Mouse (Mus musculus): ENCODE measurements at regions not wholly inside any gene's neighbourhood (a gene's known extent, or its start where the extent isn't known, plus 50 kb on each side); places are given as distances from the start of the nearest gene placed in this dataset.

DNA sequence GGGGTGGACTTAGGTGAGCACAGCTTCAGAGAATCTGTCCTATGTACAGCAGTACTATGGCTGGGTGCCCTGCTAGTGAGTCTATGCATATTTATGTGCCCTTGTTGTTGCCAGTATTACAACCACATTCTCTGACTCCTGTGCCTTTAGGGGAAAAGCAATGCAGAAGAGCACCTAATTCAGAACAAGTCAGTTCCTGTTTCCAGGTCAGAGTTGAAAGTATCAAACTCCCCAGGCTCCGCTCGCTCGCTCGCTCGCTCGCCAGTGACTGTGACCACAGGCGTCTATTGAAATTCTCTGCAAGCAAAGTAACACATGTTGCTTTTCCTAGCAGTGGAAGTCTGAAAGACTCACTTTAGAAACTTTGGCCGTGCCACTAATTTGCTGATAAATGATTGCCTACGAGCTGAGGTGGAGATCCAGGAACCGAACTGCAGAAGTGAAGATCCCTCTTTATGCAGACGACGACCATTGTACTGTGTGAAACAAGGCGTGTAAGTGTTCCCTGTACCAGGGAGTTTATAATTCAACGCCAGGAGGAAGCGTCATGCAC, 129.8 kb downstream of the Cd24a start:
- intact Hi-C loops (cut with DNase I): no loop called here

DNA sequence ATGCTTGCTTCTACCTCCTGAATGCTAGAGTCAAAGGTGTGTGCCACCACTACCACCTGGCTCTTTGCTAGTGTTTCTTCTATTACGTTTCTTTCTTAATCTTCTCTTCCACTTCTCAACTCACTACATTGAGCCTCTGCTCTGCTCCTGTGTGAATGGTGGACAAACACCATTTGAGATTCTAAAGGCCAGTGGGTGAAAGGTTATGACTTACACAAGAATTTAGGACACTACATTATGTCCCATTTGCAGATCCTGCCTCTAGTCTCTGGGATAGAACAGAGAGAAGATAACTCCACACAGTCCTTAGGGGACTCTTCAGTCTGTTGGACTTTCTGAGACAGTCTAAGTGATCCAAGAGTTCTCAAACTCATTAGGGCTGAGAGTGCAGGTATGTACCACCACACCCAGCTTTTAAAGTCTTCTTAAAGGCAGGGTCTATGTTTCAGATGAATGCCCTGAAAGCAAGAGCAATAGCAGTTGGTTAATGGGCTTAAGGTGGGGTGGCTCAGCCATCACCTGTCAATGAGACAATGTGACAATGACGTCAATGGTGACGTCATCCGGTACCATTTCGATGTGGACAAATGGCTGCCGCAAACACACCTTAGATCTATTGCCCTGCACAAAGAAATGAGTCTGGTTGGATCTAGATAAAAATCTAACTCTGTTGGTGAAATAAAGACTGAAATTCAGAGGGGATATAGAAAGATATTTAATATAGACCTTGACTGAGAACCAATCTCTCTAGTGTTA, 131.4 kb downstream of the Cd24a start:
- intact Hi-C loops (cut with DNase I): no loop called here
- no peak for DNase-seq (ENCODE audit: extremely low spot score in 1 of 2, low spot score in 2 of 2)

More for the DNA sequence above, 129.8 kb downstream of the Cd24a start:
- no peak for DNase-seq (ENCODE audit: extremely low spot score in 1 of 2, low spot score in 2 of 2)

DNA sequence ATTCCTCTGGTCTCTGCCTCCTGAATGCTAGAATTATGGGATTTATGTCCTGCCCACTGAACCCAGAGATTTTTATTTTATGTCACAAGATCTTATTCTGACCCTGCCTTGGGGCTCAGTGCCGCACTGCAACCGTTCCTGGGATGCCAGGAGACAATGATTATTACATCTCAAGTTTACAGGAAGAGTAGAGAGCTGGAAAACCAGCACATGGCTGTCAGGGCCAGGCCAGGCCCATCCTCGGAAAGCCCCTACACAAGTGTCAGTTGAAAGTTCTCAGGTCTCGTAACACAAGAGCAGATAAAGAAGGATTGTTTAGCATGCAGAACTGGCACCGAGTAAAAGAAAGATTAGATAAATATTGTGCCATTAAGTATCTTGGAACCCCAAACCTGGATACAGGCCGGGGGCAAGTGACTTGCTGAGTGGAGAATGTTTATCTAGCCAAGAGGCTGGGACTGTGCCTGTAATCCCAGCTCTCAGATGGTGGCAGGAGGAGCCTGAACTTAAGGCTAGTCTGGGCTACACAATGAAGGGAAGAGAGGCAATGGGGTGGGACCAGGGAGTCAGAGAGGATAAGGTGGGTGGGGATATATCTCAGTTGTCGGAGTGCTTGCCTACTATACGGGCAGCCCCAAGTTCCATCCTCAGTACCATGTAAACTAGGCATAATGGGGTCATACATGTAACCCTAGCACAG, 132.3 kb downstream of the Cd24a start:
- DNase-seq (ENCODE audit: extremely low spot score in 1 of 2, low spot score in 2 of 2): no peak
- intact Hi-C loops (cut with DNase I): no loop called here

DNA sequence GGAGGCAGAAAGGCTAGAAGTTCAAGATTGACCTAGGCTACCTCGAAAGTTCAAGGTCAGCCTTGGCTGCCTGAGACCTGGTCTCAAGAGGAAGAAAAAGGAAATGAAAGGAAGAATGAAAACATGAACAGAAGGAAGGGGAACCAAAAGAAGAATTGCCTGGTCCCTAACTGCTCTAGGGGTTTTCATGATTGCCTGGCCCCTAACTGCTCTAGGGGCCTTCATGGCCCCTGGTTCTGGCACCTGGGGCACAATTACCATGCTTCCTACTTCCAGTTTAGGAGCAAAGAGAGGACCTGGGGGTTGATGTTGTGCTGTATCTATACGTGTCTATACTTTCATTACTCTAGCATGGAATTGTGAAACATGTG, 132.8 kb downstream of the Cd24a start:
- no peak for DNase-seq (ENCODE audit: extremely low spot score in 1 of 2, low spot score in 2 of 2)
- intact Hi-C loops (cut with DNase I): no loop called here

DNA sequence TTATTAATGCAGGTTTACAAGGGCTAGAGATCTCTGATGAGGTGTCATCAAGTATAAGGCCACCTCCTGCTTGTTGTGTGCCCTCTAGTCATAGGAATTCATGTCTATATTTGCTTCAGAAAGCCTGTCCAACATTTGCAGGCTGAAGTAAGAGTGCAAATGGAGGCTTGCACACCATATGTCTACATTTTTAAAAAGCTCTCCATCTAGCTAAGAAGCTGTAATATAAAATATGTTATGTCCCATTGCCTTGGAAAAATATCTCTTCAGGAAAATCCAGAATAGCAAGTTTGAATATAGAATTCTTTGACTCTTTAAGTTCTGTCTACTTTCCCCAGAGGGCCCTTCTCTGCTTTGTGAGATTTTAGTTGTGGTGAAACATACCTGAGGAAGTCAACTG, 134.6 kb downstream of the Cd24a start:
- intact Hi-C loops (cut with DNase I): no loop called here
- DNase-seq (ENCODE audit: extremely low spot score in 1 of 2, low spot score in 2 of 2): no peak

DNA sequence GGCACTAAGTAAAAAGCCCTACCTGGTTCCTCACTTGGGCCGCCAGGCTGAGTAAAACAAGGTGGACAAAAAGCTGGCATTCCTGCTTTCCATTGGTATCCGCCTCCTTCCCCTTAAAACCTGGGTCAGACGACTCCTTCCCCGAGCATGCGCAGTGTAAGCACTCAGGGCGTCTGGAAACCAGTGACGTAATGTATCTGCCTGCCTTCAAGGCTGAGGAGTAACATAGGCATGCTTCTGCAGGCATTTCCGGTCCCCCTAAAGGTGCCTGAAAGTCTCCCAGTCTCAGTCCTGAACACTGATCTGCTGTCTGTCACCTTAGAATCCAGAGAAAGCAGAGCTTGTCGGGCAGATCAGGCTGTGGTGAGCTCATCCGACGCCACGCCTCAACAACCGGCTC, 140.7 kb downstream of the Cd24a start:
- DNase-seq (ENCODE audit: extremely low spot score in 1 of 2, low spot score in 2 of 2): no peak
- intact Hi-C loops (cut with DNase I): no loop called here

DNA sequence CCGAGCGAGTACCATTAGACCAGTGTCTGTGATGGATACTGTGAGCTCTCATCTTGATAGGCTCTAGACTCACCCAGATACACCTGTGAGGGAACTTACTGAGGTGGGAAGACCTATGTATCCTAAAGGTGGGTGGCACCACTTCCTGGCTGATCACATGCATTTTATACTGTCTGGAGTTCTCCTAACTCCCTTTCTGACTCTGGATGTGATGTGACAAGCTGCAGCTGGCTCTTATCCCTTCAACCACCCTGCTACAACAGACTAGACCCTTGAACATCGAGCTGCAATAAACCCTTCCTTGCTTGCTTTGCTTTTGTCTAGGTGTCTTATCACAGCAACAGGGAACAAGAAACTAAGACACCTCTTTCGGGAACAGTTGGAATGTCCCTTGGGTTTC, 143.3 kb downstream of the Cd24a start:
- DNase-seq (ENCODE audit: extremely low spot score in 1 of 2, low spot score in 2 of 2): no peak
- intact Hi-C loops (cut with DNase I): no loop called here

DNA sequence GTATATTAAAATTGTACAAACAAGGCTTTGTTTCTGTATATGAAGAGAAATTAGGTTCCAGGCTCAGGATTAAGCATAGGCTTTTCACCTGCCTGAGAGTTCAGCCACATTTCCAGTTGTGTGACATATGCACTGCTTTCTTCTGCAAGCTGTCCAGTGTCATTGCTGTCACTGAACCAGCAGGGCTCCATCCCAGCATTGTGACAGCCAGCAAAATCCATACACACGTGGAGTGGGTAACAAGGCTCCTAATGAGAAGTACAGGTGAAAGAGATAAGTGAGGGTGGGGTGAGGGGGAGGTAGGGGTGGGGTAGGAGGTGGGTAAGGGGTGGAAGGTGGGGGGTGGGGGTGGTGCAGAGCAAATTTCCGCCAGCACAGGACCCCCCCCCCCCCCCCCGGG, 144.1 kb downstream of the Cd24a start:
- intact Hi-C loops (cut with DNase I): no loop called here
- no peak for DNase-seq (ENCODE audit: extremely low spot score in 1 of 2, low spot score in 2 of 2)

DNA sequence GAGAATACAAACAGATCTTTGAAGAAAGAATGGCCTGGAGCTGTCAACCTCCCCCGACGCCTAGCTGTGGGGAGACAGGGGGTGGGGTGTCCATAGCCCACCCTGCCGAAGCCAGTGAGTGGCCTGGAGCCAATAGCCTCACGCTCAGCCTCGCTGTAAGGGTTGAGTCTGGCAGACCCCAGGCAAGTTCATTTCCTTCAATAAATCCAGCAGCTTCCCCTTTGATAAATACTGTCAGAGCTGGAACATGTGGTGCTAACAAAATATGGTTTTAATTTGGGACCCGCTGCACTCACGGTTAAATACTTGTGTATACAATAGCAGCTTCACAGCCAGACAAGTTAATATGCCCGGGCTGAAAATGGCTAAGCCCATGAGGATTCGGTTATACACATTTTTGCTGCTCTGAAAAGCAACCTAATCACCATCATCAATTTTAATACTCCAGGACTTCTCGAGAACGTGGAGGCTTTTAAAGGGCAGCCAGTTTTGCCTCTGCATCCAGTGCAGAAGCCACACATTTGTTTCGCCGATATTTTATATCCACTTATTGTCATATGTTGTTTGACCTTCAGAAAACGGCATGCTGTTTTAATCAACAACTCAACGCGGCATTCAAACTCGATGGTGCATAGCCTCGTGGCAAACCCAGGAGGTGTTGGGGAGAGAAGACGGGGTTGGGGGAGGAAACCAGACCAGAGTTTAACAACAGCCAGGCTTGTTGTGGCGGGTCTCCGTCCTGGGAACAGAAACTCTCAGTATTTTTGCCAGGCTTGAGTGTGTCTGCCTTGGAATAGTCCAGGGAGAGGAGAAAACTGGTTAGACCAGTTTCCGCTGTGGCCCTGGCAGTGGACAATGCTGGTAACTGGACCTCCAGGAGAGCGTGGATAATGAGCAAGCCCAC, 144.9 kb downstream of the Cd24a start:
- no peak for DNase-seq (ENCODE audit: extremely low spot score in 1 of 2, low spot score in 2 of 2)
- intact Hi-C loops (cut with DNase I): no loop called here

DNA sequence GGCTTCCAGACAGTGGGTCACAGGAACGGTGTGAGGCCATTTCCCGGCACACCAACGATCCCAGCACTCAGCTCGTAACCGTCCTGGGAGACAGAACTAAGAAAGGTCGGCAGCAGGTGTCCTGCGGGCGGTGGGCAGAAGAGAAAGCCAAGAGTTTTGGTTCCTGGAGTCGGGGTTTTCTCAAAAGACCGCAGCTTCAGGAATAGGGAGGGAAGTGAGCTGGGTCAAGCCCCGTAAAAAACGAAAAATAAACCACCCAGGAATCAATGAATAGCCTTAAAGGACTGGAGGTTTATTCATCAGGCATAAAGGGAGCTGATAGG, 145.5 kb downstream of the Cd24a start:
- intact Hi-C loops (cut with DNase I): no loop called here
- no peak for DNase-seq (ENCODE audit: extremely low spot score in 1 of 2, low spot score in 2 of 2)

DNA sequence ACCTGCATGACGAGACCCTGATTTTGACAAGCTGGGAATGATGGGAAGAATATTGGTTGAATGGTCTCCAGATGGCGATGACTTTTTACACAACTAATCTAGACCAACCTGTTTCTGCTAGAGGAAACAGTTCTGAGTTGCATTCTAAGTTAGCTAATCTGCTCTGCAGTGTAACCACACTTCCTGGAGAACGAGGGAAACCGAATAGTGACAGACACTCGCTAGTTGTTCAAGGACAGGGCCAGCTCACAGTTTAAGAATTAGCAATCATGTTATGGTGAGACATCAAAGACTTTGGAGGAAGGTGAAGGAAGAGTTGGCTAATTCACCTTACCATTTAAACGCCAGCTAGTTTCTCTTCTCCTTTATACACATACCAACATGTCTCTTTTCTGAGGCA, 149.7 kb downstream of the Cd24a start:
- intact Hi-C loops (cut with DNase I): no loop called here
- no peak for DNase-seq (ENCODE audit: extremely low spot score in 1 of 2, low spot score in 2 of 2)

DNA sequence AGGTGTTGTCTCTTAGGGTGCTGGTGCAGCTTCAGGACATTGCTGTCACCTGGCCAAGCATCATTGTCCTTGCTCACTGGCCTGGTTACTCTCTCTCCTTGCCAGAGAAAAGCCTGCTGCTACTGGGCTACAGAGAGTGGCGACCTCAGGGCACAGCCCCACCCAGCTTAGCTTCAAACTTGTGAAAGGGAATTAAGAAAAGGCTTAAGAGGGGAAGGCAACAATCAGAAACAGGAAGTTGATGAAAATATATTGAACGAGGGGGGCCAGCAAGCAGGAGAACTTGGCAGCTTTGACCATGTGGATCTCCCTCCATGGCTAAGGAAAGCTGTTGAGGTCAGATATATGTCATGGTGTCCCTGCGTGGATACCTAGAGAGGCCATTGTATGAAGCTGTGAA, 151.1 kb downstream of the Cd24a start:
- no peak for DNase-seq (ENCODE audit: extremely low spot score in 1 of 2, low spot score in 2 of 2)
- intact Hi-C loops (cut with DNase I): no loop called here

DNA sequence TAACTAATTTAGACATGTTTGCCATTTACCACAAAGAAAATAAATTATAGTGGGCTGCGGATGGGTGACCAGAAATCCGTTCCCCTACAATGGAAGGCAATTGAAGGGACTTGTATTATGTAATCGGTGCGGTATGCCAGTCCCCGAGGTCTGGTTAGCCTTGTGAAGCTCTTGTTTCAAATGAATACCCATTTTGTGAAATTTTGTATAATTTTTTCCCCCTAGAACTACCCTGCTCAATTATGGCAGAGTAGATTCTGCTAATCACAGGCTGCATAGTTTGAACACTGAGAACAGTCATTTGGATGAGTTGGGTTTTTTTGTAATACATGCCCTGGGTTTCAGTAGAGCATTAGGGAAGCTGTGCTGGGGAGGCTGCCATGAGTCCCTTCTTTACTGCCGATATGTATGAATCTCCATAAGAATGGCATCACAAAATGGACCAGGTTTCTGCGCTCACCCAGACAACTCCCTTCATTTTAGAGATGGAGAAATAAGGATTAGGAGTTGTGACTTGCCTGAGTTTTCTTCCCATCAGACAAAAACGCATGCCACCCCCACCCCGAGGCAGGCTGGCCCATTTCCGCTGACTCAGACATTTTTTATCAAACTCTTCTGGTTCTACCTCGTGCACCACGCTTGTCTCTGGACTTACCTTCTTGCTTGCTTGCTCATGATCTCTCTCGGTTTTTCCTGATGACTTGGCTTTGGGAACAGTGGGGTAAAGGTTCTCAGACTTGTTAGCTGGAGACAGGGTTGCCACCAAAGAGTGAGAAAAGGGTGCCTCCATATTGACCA, 155.7 kb downstream of the Cd24a start:
- no peak for DNase-seq (ENCODE audit: extremely low spot score in 1 of 2, low spot score in 2 of 2)
- intact Hi-C loops (cut with DNase I): no loop called here

DNA sequence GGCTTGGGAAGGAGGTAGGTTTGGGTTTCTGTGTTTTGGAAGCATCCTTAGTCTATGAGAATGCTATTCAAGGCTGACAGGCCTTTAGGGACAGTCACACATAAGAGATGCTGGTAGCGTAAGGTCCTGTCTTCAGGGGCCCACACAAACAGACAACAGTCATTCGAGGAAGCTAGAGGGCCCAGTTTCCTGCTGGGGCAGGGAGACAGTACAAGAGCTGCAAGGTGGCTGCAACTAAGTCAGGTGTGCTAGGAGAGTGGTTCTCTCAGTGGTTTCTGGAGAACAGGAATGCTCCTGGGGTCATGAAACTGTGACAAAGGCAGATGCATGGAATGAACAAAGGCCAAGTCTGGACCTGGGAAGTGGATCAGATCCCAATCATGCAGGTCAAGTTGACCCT, 161.1 kb downstream of the Cd24a start:
- DNase-seq (ENCODE audit: extremely low spot score in 1 of 2, low spot score in 2 of 2): no peak
- intact Hi-C loops (cut with DNase I): no loop called here

DNA sequence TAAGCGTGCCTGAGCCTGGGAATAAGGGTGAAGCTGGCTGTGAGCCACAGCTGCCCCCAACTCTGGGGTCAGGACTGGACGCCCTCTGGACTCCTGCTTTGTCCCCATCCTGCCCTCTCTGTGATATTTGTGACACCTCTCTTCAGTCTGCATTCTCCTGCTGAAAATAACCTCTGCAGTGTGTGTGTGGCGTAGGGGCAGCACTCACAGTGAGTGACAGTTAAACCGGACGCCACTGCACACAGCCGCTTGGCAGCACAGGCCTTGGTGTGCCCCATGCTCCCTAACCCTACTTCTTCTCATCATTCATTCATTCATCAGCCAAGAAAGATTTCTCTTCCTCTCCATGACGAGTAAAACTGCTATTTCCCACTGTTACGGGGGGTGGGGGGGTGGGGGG, 161.6 kb downstream of the Cd24a start:
- intact Hi-C loops (cut with DNase I): no loop called here
- no peak for DNase-seq (ENCODE audit: extremely low spot score in 1 of 2, low spot score in 2 of 2)

DNA sequence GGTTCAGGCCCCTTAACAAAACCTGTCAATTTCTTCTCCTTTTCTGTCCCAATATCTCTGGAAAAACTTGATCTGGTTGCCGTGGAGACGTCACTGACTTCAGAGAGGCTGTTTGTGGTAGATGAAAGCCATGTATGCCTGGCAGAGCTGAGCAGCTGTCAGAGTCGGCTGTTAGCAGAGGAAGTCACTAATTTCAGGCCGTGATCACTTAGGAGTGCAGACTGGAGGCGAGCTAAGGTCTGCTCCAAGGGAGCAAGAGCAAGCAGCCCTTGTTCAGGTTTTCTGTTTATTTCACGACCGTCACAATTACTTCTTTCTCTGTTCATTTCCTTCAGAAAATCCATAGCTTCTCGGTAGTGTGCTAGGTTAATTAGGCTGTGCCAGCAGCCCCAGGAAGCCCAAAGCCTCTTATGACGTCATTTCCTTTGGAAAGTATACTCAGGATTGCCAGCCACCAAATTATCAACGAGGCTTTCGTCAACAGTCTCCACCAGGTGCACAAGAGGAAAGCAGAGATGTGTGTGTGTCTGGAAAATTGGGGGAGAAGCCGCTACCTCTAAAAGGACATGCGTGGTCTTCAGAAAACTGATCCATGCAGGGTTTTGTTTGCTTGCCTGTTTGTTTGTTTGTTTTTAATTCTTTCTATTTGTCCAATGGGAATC, 161.2 kb downstream of the Qrsl1 start:
- intact Hi-C loops (cut with DNase I): no loop called here
- peak in 1 of 2 experiments; percentile 43 for DNase-seq (ENCODE audit: extremely low spot score in 1 of 2, low spot score in 2 of 2)

DNA sequence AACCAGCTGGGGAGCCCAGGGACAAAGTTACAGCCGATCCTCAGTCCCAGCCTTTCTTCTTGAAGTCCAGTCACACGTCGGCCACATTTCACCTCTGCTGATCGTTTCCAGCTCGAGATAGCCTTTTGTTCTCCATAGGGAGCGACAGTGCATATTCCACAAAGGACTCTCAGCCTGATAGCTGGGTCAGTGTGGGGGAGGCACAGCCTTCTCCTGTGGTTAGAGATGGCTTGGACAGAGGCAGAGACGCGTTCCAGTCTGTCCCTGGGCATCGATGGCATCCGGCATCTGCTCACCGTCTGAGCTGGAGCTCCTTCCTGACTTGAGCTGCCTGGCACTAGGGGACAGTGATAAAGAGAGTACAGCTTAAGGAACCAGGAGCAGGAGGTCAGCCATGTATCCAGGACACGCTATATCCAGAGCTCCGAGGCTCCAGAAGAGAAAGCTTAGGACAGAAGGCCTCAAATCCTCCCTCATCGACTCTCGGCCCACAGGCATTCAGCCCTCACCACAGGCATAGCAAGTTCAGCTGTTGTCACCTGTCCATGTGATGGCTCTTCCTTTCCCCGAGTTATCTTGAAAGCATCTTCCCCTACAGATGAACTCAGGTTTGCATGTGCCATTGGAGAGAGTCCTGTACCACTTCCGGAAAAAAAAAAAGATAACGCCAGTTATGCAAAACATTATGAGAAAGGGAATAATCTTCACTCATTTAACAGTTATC, 160.0 kb downstream of the Qrsl1 start:
- no peak for DNase-seq (ENCODE audit: extremely low spot score in 1 of 2, low spot score in 2 of 2)
- intact Hi-C loops (cut with DNase I): no loop called here
